Mouse (Mus musculus): ENCODE results near the gene Rpl26. TPM values are rescaled to one million over a fixed set of nuclear protein-coding genes. Genes with fewer than 3 reads are reported as not detected.

The Rpl26 gene
- 904 and 972 TPM in 2 replicates for polyA plus RNA-seq (2016; fragmentation: Nextera tagmentation; extraction: Ambion mirVana)

DNA sequence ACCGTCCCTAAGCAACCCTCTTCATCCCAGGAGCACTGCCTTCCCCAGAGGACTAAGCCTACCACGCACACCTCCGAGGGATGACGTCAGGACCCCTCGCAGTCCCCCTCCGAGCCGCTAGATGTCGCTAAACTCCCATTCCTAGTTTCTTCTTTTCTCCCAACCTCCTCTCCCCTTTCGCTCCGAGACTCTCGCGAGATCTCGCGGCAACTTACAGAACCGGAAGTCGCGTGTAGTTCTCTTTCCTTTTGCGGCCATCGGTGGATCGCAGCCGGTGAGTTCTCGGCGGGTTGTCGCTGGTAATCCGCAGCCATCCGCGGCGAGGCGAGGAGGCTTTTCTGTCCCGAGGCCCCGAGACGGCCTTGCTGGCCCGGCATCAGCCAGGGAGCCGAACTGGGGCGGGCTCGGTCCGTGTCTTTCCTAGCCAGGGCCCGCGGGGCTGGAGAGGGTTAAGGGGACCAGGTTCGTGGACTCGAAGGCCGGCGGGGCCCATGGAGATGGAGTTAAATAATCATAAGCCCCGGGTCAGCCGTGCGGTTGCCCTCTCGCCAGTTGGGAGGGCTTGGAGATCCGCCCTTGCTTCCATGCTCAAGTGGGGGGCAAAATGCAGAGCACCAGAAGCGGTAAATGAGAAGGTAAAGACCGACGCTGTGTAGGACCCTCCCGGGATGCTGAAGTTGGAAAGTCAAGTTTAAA, at the start of gene Rpl26:
Gene Rpl26, plus strand, starts transcription at position 233 of the 696 bp plus-strand sequence.
- H3K27me3 ChIP-seq (ENCODE audit: insufficient read depth, poor library complexity, severe bottlenecking): peaks cover 4% of the 10 kb centered on the region; the same call in 1 of the 2 replicates

DNA sequence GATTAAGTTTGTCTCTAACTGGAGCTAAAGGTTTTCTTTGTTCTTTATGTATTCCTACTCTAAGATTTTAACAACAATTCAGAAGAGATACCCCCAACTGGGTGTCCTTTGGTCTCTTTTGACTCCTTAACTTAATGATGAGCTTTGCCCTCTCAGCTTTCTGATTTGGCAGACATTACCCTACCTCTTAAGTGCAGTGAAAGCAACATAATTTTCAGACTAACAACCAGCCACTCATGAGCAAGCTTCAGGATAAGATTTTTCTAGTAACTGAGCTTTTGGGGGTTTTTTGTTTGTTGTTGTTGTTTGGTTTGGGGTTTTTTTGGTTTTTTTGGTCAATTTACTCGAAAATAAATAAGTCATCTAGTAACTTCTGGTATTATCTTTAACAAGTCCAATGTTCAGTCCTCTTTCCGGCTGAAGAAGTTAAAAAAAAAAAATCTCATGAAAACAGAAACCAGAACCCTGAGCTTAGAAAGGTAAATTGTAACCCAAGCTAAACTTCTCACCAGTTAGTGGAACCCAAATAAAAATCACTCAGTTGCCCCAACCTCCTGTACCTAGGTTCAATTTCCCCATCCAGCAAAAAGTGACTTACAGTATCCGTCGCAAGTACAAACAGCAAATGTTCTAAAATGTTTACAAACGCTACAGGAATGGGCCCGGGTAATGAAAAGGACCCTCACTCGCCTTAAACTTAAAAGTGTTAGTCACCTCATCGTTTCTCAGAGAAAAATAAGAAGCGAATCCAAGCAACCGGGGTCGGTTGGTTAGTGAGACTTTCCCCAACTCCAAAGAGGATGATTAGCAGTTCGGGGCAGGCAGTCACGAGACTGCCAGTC, 49.5 kb upstream of the Rpl26 start:
- 5% methylated on average over 13 of the region's 13 CpGs for WGBS
- Histone ChIP-seq H3K4me1 (replicated peaks) (peaks cover 32% of the 10 kb centered on the region), H3K9me3 (no peaks in the 10 kb centered on the region), H3K36me3 (no peaks in the 10 kb centered on the region), H3K27ac (peak overlapping the region; percentile 92), H3K4me3 (peak overlapping the region; percentile 98), H3K27me3 (ENCODE audit: insufficient read depth, poor library complexity, severe bottlenecking) (no peaks in the 10 kb centered on the region)
- no peak for DNase-seq (ENCODE audit: low spot score)

More for the DNA sequence above, at the start of gene Rpl26:
- Histone ChIP-seq H3K27ac (peak within 1 kb of the TSS; percentile 97), H3K9me3 (no peaks in the 10 kb centered on the region), H3K36me3 (peaks cover 42% of the 10 kb centered on the region), H3K4me3 (peak within 1 kb of the TSS; percentile 88), H3K4me1 (replicated peaks) (peaks cover 15% of the 10 kb centered on the region)
- under 1% methylated on average over 52 of the region's 52 CpGs for WGBS
- DNase-seq (ENCODE audit: low spot score): peak; percentile 98

DNA sequence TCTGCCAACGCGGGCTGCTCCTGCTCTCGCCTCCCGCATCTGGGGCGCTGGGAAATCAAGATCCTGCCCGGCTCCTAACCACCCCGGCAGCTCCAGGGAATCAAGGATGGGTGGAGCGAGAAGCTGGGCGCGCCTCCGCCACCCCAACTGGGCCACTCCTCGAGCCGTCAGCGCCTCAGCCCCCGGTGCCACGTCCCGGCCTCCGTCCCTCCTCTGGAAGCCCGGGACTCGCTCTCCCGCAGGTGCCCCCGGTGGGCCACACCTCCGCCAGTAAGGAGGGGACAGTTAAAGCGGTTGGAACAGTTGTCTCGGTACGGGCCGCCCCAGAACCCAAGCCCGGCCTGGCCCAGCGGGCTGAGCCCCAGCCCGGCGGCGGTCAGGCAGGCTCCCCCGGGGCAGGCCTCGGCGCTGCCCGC, 48.9 kb upstream of the Rpl26 start:
- H3K36me3 ChIP-seq: no peaks in the 10 kb centered on the region
- peaks cover 32% of the 10 kb centered on the region for H3K4me1 ChIP-seq (replicated peaks)
- no peaks in the 10 kb centered on the region for H3K27me3 ChIP-seq (ENCODE audit: insufficient read depth, poor library complexity, severe bottlenecking)
- under 1% methylated on average over 36 of the region's 36 CpGs for WGBS
- H3K9me3 ChIP-seq: no peaks in the 10 kb centered on the region
- H3K27ac ChIP-seq: peak overlapping the region; percentile 92
- DNase-seq (ENCODE audit: low spot score): no peak
- peak overlapping the region; percentile 98 for H3K4me3 ChIP-seq

DNA sequence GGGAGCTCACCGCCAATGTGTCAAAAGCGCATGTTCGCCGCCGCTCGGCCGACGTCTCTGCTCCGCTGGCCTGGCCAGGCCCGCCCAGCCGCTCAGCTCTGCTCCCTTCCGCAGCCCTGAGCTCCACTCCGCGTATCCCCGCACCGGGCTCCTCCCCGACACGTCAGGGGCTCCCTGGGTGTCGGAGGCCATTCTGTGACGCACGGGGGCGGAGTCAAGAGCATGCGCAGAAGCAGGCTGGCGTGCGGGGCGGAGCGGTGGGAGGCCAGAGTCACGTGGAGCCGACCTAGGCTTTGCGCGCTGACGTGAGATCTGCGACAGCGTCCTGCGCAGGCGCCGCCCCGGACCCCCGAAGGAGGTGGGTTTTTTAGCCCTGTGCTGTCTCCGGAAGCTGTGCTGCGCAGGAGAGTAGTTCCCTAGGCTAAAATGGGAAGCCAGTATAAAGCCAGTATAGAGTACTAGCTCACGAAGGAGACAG, 48.4 kb upstream of the Rpl26 start:
- Histone ChIP-seq H3K9me3 (no peaks in the 10 kb centered on the region), H3K36me3 (no peaks in the 10 kb centered on the region), H3K27me3 (ENCODE audit: insufficient read depth, poor library complexity, severe bottlenecking) (no peaks in the 10 kb centered on the region), H3K4me1 (replicated peaks) (peaks cover 32% of the 10 kb centered on the region), H3K27ac (peak overlapping the region; percentile 92), H3K4me3 (peak overlapping the region; percentile 98)
- peak; percentile 100 for DNase-seq (ENCODE audit: low spot score)
- under 1% methylated on average over 42 of the region's 42 CpGs for WGBS

DNA sequence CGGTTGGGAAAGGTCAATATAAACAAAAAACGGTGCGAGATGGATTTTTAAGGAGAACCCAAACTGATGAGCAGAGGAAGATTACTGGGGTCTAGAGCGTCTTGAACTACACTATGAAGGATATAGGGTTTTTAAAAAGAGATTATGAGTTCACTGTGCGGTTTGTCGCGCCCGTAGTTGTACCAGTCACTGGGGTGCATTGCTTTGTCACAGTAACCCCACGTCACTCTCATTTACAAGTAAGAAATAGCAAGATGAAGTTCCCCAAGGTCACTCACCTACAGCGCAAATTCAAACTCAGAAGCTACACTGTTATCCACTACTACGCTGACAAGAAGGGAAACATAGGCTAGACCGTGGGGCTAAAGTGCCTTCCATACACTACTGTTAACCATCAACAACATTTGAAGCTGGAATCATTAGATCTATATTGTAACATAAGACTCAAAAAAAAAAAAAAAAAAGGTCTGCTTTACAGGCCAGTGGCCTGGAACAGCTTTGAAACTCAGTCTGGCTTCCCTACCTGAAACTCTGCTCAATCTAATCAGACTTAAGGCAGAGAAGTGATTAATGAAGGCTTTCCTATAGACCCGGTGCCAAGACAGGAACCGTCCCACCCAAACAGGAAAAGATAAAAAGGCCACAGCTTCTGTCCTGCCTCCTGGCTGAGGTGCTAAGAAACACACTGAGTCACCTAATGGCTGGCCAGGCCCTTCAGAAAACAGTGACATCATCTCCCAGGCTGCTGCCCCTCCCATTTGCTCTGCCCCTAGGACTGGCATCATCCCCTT, 47.6 kb upstream of the Rpl26 start:
- 49% methylated on average over 14 of the region's 14 CpGs for WGBS

DNA sequence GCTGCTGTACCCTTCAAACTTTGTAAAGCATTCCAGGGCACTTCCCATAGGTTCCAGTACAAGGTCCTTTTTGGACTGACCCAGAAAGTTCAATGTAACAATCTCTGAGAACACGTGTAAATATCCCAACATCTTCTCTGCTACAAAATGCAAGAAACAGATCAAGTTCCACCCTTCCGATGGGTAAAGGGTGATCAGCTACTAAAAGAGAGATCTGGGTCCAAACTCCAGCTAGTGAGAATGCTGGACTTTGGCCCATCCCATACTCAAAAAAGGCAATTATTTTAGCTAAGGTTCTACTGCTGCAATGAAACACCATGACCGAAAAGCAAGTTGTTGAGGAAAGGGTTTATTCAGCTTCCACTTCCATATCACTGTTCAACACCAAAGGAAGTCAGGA, 46.8 kb upstream of the Rpl26 start:
- no peak for DNase-seq (ENCODE audit: low spot score)
- 92% methylated on average over 3 of the region's 3 CpGs for WGBS
- H3K9me3 ChIP-seq: no peaks in the 10 kb centered on the region
- peaks cover 32% of the 10 kb centered on the region for H3K4me1 ChIP-seq (replicated peaks)
- H3K4me3 ChIP-seq: no peak overlapping the region
- no peak overlapping the region for H3K27ac ChIP-seq
- no peaks in the 10 kb centered on the region for H3K36me3 ChIP-seq
- no peaks in the 10 kb centered on the region for H3K27me3 ChIP-seq (ENCODE audit: insufficient read depth, poor library complexity, severe bottlenecking)

More for the DNA sequence above, 47.6 kb upstream of the Rpl26 start:
- H3K4me1 ChIP-seq (replicated peaks): peaks cover 32% of the 10 kb centered on the region
- no peaks in the 10 kb centered on the region for H3K9me3 ChIP-seq
- DNase-seq (ENCODE audit: low spot score): no peak
- H3K36me3 ChIP-seq: no peaks in the 10 kb centered on the region
- no peaks in the 10 kb centered on the region for H3K27me3 ChIP-seq (ENCODE audit: insufficient read depth, poor library complexity, severe bottlenecking)
- peak overlapping the region; percentile 92 for H3K27ac ChIP-seq
- H3K4me3 ChIP-seq: peak overlapping the region; percentile 98

DNA sequence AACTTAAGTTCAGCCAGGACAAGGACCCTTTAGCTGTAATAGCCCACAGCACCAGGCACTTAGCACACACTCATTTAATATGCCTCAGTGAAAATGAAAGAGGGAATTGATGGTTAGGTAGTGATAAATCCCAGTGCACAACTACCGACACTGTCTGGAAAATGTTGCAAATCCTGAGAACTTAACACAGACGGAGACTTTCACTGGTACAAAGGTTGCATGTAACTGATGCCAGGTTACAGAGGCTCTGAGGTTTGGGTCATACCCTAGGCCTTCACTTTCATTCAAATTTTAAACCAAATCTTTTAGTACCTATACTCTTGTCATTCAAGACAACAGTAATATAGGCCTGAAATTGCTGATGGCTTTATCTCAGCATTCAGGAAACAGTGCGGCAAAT, 44.1 kb upstream of the Rpl26 start:
- 92% methylated on average over 3 of the region's 3 CpGs for WGBS
- H3K4me3 ChIP-seq: no peak overlapping the region
- H3K27me3 ChIP-seq (ENCODE audit: insufficient read depth, poor library complexity, severe bottlenecking): no peaks in the 10 kb centered on the region
- H3K36me3 ChIP-seq: no peaks in the 10 kb centered on the region
- DNase-seq (ENCODE audit: low spot score): no peak
- H3K4me1 ChIP-seq (replicated peaks): peaks cover 14% of the 10 kb centered on the region
- H3K9me3 ChIP-seq: no peaks in the 10 kb centered on the region
- no peak overlapping the region for H3K27ac ChIP-seq

DNA sequence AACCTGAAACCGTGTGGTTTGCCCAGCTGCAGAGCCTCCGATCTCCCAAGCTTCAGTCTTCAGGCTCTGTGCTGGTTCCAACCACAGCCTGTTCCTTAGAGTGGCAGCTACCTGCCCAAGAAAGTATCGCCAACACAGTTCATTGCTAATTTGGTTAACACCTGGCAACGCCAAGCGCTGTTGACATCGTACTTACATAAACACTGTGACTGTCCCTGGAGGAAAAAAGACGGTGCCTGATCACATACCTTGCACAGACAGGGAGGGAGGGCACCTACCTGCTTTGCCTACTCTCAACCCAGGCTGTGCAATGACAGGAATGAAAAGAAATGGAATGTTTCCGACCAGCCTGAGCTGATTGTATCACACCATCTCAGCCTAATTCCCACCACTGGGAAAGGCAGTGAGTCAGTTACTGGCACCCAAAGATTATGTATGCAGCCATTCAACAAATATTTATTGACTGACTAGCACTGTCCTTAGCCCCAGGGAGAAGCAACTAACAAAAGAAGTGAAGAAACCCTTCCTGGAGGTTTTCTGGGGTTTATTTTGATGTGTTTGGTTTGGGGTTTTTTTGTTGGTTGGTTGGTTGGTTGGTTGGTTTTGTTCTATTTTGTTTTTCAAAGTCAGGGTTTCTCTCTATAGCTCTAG, 41.3 kb upstream of the Rpl26 start:
- no peak for DNase-seq (ENCODE audit: low spot score)
- WGBS: 84% methylated on average over 8 of the region's 8 CpGs
- Histone ChIP-seq H3K27me3 (ENCODE audit: insufficient read depth, poor library complexity, severe bottlenecking) (no peaks in the 10 kb centered on the region), H3K4me3 (no peak overlapping the region), H3K36me3 (no peaks in the 10 kb centered on the region), H3K9me3 (no peaks in the 10 kb centered on the region), H3K4me1 (replicated peaks) (peaks cover 4% of the 10 kb centered on the region), H3K27ac (no peak overlapping the region)

DNA sequence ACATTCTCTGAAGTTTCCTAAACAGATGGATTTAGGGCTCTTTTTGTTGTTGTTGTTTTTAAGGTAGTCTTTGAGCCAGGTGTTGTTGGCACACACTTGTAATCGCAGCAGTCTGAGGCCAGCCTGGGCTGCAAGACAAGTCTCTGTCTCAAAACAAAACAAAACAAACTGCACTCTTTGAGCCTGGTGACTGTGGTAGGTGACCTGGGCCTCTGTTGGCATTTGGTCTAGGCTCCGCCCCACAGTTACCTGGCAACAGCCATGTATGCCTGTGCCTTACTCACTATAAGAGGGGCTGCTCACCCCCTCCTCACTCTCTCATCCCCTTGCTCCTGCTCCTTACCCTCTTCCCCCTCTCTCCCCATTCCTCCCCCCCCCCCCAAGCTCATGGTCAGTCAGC, 39.1 kb upstream of the Rpl26 start:
- 72% methylated on average over 2 of the region's 2 CpGs for WGBS
- H3K27ac ChIP-seq: no peak overlapping the region

DNA sequence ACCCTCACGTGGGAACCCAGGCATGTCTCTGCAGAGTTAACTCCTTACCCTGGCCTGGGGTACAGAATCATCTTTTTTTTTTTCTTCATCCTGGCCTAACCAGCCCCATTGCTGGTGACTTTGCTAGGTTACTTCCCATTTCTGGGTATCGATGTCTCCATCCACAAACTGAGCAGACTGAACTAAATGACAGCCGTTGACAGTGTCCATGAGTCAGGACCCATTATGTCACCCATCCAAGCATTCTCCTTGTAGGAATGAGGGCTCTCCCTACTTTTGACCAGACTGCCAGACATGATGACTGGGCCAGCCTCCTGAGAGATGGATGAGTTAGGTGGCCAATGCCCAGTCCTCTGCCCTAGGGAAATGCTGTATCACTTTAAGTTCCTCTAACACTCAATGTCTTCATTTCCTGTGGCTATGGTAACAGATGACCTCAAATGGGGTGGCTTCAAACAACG, 37.7 kb upstream of the Rpl26 start:
- 80% methylated on average over 4 of the region's 4 CpGs for WGBS
- H3K9me3 ChIP-seq: no peaks in the 10 kb centered on the region
- H3K36me3 ChIP-seq: no peaks in the 10 kb centered on the region
- H3K27me3 ChIP-seq (ENCODE audit: insufficient read depth, poor library complexity, severe bottlenecking): no peaks in the 10 kb centered on the region
- no peak overlapping the region for H3K4me3 ChIP-seq
- H3K4me1 ChIP-seq (replicated peaks): peaks cover 4% of the 10 kb centered on the region
- no peak overlapping the region for H3K27ac ChIP-seq
- no peak for DNase-seq (ENCODE audit: low spot score)

More for the DNA sequence above, 39.1 kb upstream of the Rpl26 start:
- Histone ChIP-seq H3K36me3 (no peaks in the 10 kb centered on the region), H3K27me3 (ENCODE audit: insufficient read depth, poor library complexity, severe bottlenecking) (no peaks in the 10 kb centered on the region), H3K4me3 (no peak overlapping the region), H3K9me3 (no peaks in the 10 kb centered on the region), H3K4me1 (replicated peaks) (peaks cover 4% of the 10 kb centered on the region)
- no peak for DNase-seq (ENCODE audit: low spot score)

DNA sequence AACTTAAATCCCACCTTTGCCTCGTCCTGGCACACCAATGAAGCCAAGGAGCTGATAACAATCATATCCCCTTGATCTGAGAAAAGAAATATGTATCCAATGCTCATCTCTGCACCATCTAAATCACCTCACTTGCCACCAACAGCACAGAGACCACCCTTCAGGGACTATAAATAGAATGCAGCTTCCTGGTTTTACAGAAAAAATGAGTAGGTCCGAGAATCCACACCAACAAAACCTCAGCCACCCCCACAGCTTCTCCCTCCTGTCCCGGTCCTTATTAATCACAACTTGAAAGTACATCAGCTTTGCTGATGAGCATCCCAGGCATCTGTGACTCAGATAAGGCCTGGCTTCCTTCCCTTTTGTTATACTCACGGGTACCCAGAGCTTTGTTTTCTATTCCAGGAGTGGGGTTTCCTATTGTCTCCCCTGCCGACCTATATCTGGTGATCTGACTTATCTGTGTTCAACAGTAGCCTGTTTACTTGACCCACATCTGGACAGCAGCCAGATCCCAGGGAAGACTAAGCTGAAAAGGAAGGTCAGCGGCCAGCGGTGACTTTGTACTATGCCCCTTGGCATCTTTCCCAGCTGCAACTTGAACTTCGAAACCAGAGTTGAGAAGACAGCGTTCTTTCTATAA, 36.7 kb upstream of the Rpl26 start:
- Histone ChIP-seq H3K27me3 (ENCODE audit: insufficient read depth, poor library complexity, severe bottlenecking) (no peaks in the 10 kb centered on the region), H3K4me1 (replicated peaks) (peaks cover 4% of the 10 kb centered on the region), H3K9me3 (no peaks in the 10 kb centered on the region), H3K27ac (no peak overlapping the region), H3K4me3 (no peak overlapping the region), H3K36me3 (no peaks in the 10 kb centered on the region)
- 69% methylated on average over 9 of the region's 9 CpGs for WGBS
- no peak for DNase-seq (ENCODE audit: low spot score)

Data from hindbrain, embryonic 10.5 days (tissue).